Mouse (Mus musculus) embryonic stem cell, embryonic (primary cell): Measurements from ENCODE around the gene H2-Eb2.

ENCODE experiments used
- CTCF ChIA-PET, 4 experiments: fragments of 300-600 bp in 2 of 4; fragments of 350-600 bp in 2 of 4; sonication (Branson Sonifier 250); formaldehyde crosslinking; loops; one replicate each; lab custom pipeline; 2022; ENCODE audit warnings: inconsistent platforms in 2 of 4; lab: Charles Lee
- POLR2A ChIA-PET, 4 experiments: fragments of 300-600 bp in 2 of 4; fragments of 350-600 bp in 2 of 4; sonication (Branson Sonifier 250); formaldehyde crosslinking; loops; one replicate each; lab custom pipeline; 2022; ENCODE audit warnings: antibody characterized with exemption in 4 of 4, inconsistent platforms in 1 of 4; lab: Charles Lee

The H2-Eb2 gene

GRCm38 (mm10) chr17:34325436-34325835 lies at the start of gene H2-Eb2:
Gene H2-Eb2 (plus strand): TSS chr17:34325665.
- CTCF ChIA-PET = no interaction called here
- POLR2A ChIA-PET = no interaction called here

DNA sequence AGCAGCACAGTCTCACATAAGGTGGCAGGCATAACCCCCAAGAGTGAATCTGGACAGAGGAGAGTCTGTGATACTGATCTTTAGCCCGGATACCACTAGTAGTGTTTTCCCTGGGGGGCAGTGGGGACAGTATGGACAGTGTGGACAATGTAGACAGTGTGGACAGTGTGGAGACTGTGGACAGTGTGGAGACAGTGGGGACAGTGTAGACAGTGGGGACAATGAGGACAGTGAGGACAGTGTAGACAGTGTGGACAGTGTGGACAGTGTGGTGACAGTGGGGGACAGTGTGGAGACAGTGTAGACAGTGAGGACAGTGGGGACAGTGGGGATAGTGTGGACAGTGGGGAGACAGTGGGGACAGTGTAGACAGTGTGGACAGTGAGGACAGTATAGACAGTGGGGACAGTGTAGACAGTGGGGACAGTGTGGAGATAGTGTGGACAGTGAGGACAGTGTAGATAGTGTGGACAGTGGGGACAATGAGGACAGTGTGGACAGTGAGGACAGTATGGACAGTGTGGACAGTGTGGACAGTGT lies 44.9 kb upstream of the H2-Eb2 start:
- CTCF ChIA-PET = no interaction called here

GRCm38 (mm10) chr17:34281836-34282235 lies 43.6 kb upstream of the H2-Eb2 start:
- POLR2A ChIA-PET = interaction anchor here in 1 of 4 experiments (1.1 kb wide), 1 partner anchor 63 kb away, joined by 3 read pairs; no protein-coding TSS in a partner anchor
- CTCF ChIA-PET = interaction anchor here in 1 of 4 experiments (0.5 kb wide), 1 partner anchor 78 kb away, joined by 4 read pairs; no protein-coding TSS in a partner anchor

More for the DNA sequence above, 44.9 kb upstream of the H2-Eb2 start:
- POLR2A ChIA-PET = interaction anchor here in 1 of 4 experiments (1.2 kb wide), 1 partner anchor 33 kb away, joined by 3 read pairs; no protein-coding TSS in a partner anchor

DNA sequence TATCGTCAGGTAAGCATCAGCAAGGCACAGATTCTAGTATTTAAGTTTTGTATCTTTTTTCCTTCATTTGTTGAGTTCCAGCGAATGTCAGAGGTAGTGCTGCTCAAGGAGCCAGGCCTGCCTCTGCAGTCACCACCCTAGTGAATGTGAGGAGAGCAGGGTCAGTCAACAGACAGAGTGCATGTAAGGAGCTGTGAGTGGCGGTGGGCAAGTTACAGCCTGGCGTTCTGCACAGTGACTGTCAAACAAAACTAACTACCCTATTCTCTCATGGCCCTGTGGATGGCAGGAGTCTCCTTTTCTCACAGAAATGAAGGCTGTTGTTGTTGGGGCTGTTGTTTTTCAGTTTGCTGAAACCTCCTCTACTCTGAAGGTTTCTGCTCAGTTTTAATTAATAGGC lies 40.1 kb upstream of the H2-Eb2 start:
- ChIA-PET POLR2A (interaction anchor here in 1 of 4 experiments (0.5 kb wide), 1 partner anchor 361 kb away, joined by 3 read pairs; no protein-coding TSS in a partner anchor), CTCF (interaction anchor here in 2 of 4 experiments (1.0 to 2.1 kb wide), 4 partner anchors 14 to 35 kb away, joined by 3 to 8 read pairs (median 5); no protein-coding TSS in a partner anchor)

GRCm38 (mm10) chr17:34285848-34286247 lies 39.6 kb upstream of the H2-Eb2 start:
- ChIA-PET POLR2A (interaction anchor here in 2 of 4 experiments (0.5 to 1.2 kb wide), 3 partner anchors 11 to 362 kb away, joined by 3 read pairs; no protein-coding TSS in a partner anchor), CTCF (interaction anchor here in 3 of 4 experiments (0.9 to 2.1 kb wide), 7 partner anchors 10 to 126 kb away, joined by 3 to 8 read pairs (median 3); no protein-coding TSS in a partner anchor)

- CTCF ChIA-PET = interaction anchor here in 3 of 4 experiments (0.6 to 2.1 kb wide), 11 partner anchors 9 to 125 kb away, joined by 3 to 8 read pairs (median 3); no protein-coding TSS in a partner anchor
Observed at GRCm38 (mm10) chr17:34286501-34286900, 39.0 kb upstream of the H2-Eb2 start.

DNA sequence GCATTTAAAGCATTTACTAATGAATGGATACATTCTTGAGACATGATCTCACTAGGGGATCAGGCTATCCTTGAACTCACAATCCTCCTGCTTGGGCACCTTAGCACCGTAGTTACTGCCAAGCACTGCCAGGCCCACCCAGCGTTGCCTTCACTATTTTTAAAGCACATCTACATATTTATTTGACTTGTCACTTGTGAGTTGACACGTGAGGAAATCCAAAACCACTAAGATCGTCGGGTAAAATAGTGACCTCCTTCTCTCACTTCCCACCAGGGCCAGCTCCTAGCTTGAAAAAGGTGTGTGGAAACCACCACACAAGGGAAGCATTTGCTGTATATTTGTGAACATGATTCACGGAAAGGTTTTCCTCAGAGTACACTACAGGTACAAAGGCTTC lies 38.5 kb upstream of the H2-Eb2 start:
- ChIA-PET POLR2A (interaction anchor here in 2 of 4 experiments (1.0 to 1.2 kb wide), 3 partner anchors 12 to 35 kb away, joined by 3 read pairs; no protein-coding TSS in a partner anchor), CTCF (interaction anchor here in 3 of 4 experiments (0.6 to 2.1 kb wide), 9 partner anchors 9 to 124 kb away, joined by 3 to 8 read pairs (median 3); no protein-coding TSS in a partner anchor)

More at GRCm38 (mm10) chr17:34286501-34286900, 39.0 kb upstream of the H2-Eb2 start:
- POLR2A ChIA-PET = interaction anchor here in 2 of 4 experiments (1.0 to 1.2 kb wide), 2 partner anchors 12 to 13 kb away, joined by 3 read pairs; no protein-coding TSS in a partner anchor

- POLR2A ChIA-PET = interaction anchor here in 2 of 4 experiments (1.0 to 1.4 kb wide), 3 partner anchors 10 to 35 kb away, joined by 3 read pairs; no protein-coding TSS in a partner anchor
- CTCF ChIA-PET = interaction anchor here (0.6 to 2.0 kb wide), 6 partner anchors 26 to 276 kb away, joined by 3 to 12 read pairs (median 4); partner anchors contain the start of gene Notch4 (in 1 of the 4)
Observed at GRCm38 (mm10) chr17:34287648-34288047, 37.8 kb upstream of the H2-Eb2 start, which contains the start of gene H2-Aa. Gene H2-Aa (minus strand): TSS chr17:34287823.

DNA sequence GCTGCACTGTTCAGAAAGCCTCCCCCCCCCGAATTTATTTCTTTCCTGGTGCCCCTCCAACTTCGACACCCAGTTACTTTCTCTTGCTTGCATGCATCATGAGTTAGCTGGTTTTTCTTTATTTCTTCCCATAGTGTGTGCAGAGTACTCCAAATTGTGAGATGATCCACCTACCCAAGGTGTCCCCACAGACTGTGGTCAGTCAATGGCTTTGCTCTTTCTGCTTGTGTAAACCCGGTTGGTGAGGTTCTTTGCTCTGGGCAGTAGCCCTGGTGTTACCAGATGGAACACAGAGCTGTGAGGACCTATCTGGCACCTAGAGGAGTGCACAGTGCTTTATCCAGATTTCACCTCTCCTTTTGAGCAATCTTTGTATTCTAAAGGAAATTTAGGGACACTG lies 37.3 kb upstream of the H2-Eb2 start:
- CTCF ChIA-PET = interaction anchor here (0.6 to 2.0 kb wide), 6 partner anchors 25 to 276 kb away, joined by 3 to 12 read pairs (median 4); partner anchors contain the start of gene Notch4 (in 1 of the 4)

DNA sequence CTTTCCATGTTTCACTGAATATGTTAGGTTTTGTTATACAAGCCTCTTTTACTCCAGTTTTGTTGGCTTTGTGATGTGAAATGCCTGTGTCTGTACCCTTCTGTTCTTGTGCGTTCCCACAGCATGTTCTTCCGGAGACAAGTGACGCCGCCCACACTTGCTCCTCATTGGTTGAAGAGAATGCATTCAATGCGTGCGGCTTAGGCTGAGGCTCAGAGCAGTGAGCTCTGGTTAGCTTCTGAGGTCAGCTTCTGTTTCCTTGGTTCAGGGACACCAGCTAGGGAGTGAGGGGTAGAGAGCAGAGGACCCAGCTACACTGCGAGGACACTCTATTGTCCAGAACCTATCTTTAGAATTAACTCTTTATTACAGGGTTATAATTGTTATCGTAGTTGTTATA lies 33.9 kb upstream of the H2-Eb2 start:
- CTCF ChIA-PET = interaction anchor here in 1 of 4 experiments (0.5 to 1.4 kb wide), 3 partner anchors 22 to 937 kb away, joined by 3 to 4 read pairs (median 4); no protein-coding TSS in a partner anchor
- POLR2A ChIA-PET = interaction anchor here in 2 of 4 experiments (0.7 to 1.2 kb wide), 3 partner anchors 15 to 41 kb away, joined by 3 to 4 read pairs (median 4); no protein-coding TSS in a partner anchor

More for the DNA sequence above, 37.3 kb upstream of the H2-Eb2 start:
- POLR2A ChIA-PET = interaction anchor here in 3 of 4 experiments (0.6 to 1.4 kb wide), 5 partner anchors 9 to 195 kb away, joined by 3 to 5 read pairs (median 3); no protein-coding TSS in a partner anchor

- CTCF ChIA-PET = interaction anchor here in 1 of 4 experiments (1.4 kb wide), 1 partner anchor 21 kb away, joined by 4 read pairs; no protein-coding TSS in a partner anchor
- POLR2A ChIA-PET = interaction anchor here in 1 of 4 experiments (0.9 kb wide), 1 partner anchor 42 kb away, joined by 3 read pairs; no protein-coding TSS in a partner anchor
Observed at GRCm38 (mm10) chr17:34292570-34292969, 32.9 kb upstream of the H2-Eb2 start.

DNA sequence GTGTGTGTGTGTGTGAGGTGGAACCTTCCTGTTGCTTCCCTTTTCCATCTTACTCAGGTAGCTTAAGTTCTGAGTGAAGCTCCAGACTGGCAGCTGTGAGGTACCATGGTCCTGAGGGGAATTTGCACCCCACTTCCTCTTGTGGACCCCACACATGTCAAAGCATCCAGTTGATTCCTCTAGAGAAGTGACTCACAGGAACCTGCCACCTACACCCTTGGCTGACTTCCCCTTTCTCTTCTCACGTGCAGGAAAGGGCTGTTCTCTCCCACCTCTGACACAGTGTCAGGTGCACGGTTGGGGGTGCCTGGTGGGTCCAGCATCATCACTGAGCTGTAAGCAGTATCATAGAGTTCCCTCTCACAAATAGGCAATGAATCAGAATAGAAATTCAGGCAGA lies 31.9 kb upstream of the H2-Eb2 start:
- CTCF ChIA-PET = interaction anchor here in 1 of 4 experiments (0.7 kb wide), 1 partner anchor 75 kb away, joined by 4 read pairs; no protein-coding TSS in a partner anchor
- POLR2A ChIA-PET = interaction anchor here in 1 of 4 experiments (0.6 kb wide), 1 partner anchor 174 kb away, joined by 3 read pairs; the partner anchor contains the start of gene H2-DMa

- POLR2A ChIA-PET = no interaction called here
- CTCF ChIA-PET = no interaction called here
Observed at GRCm38 (mm10) chr17:34294249-34294648, 31.2 kb upstream of the H2-Eb2 start.

GRCm38 (mm10) chr17:34295307-34295706 lies 30.2 kb upstream of the H2-Eb2 start:
- CTCF ChIA-PET = interaction anchor here in 1 of 4 experiments (0.6 kb wide), 1 partner anchor 9 kb away, joined by 3 read pairs; no protein-coding TSS in a partner anchor
- POLR2A ChIA-PET = no interaction called here

GRCm38 (mm10) chr17:34295891-34296794 lies 29.3 kb upstream of the H2-Eb2 start:
- ChIA-PET CTCF (interaction anchor here in 2 of 4 experiments (0.6 to 1.0 kb wide), 2 partner anchors 10 to 17 kb away, joined by 3 read pairs; no protein-coding TSS in a partner anchor), POLR2A (interaction anchor here in 1 of 4 experiments (0.7 to 1.0 kb wide), 4 partner anchors 51 to 308 kb away, joined by 3 read pairs; partner anchors contain the start of gene Agpat1)

- CTCF ChIA-PET = interaction anchor here in 3 of 4 experiments (1.0 to 1.7 kb wide), 7 partner anchors 13 to 256 kb away, joined by 3 to 7 read pairs (median 5); no protein-coding TSS in a partner anchor
- POLR2A ChIA-PET = interaction anchor here in 2 of 4 experiments (0.8 to 2.8 kb wide), 6 partner anchors 11 to 179 kb away, joined by 3 to 8 read pairs (median 3); no protein-coding TSS in a partner anchor
Observed at GRCm38 (mm10) chr17:34299356-34299755, 26.1 kb upstream of the H2-Eb2 start.

- ChIA-PET CTCF (interaction anchor here in 2 of 4 experiments (1.0 to 1.7 kb wide), 6 partner anchors 13 to 165 kb away, joined by 3 to 7 read pairs (median 5); no protein-coding TSS in a partner anchor), POLR2A (interaction anchor here in 2 of 4 experiments (0.8 to 2.8 kb wide), 5 partner anchors 13 to 180 kb away, joined by 3 to 8 read pairs (median 3); no protein-coding TSS in a partner anchor)
Observed at GRCm38 (mm10) chr17:34300071-34300470, 25.4 kb upstream of the H2-Eb2 start.
